13 mouse cellular contexts compared by ENCODE assay signal in genomic region chr8:122329553-122330239, GRCm38 (mm10). TPM values are rescaled to one million over a fixed set of nuclear protein-coding genes. Genes with fewer than 3 reads are reported as not detected.
DNase-seq lines count a peak whose midpoint lies in the region; ATAC-seq lines count a peak whose summit lies in the region.
"Had no signal": no experiment of that assay in that cellular context is flagged by ENCODE, and none has a peak within 500 bp of the region (broad histone marks: within the 10 kb centered on the region; RNA-seq: fewer than 3 reads in every experiment).

No protein-coding gene starts in this region.

- H3K9me3 ChIP-seq in heart, embryonic 12.5 days (replicated peaks) = no peaks in the 10 kb centered on the region
- H3K9me3 ChIP-seq in limb, embryonic 10.5 days (replicated peaks) = no peaks in the 10 kb centered on the region
- H3K9me3 ChIP-seq in midbrain, embryonic 15.5 days = no peaks in the 10 kb centered on the region
- H3K9me3 ChIP-seq: limb, embryonic 13.5 days had no signal

- peak overlapping the region; percentile 82 for H3K27ac ChIP-seq in heart, embryonic 12.5 days (ENCODE audit: poor library complexity, severe bottlenecking)
- peak overlapping the region; percentile 12; the same call in 1 of the 2 replicates for H3K27ac ChIP-seq in limb, embryonic 10.5 days
- H3K27ac ChIP-seq in midbrain, embryonic 15.5 days = peak overlapping the region; percentile 54
- H3K27ac ChIP-seq: limb, embryonic 13.5 days had no signal

- peaks cover 78% of the 10 kb centered on the region for H3K4me1 ChIP-seq in heart, embryonic 12.5 days (replicated peaks)
- H3K4me1 ChIP-seq in limb, embryonic 10.5 days = peaks cover 37% of the 10 kb centered on the region
- H3K4me1 ChIP-seq in midbrain, embryonic 15.5 days = peaks cover 35% of the 10 kb centered on the region

- WGBS in heart, embryonic 12.5 days = 70% methylated on average over 22 of the region's 22 CpGs
- WGBS in limb, embryonic 10.5 days = 78% methylated on average over 22 of the region's 22 CpGs
- WGBS in midbrain, embryonic 15.5 days = 52% methylated on average over 22 of the region's 22 CpGs

- ATAC-seq in heart, embryonic 12.5 days (ENCODE audit: insufficient number of reproducible peaks, low FRiP score) = no peak
- ATAC-seq in common myeloid progenitor, adult 5-6 weeks (replicated peaks; ENCODE audit: low read depth, poor library complexity, severe bottlenecking) = peak; percentile 7; the same call in 1 of the 2 replicates
- peak; percentile 21; the same call in 1 of the 2 replicates for ATAC-seq in midbrain, embryonic 15.5 days (replicated peaks)
- no peak for ATAC-seq in monocyte, adult 5-6 weeks (replicated peaks; ENCODE audit: insufficient number of reproducible peaks, low FRiP score, low TSS enrichment, poor library complexity, severe bottlenecking)
- ATAC-seq: activated CD4-positive, CD25-positive, alpha-beta regulatory T cell, adult 4 months had no signal

- intact Hi-C loops in left cerebral cortex, postnatal 25 days (cut with DNase I) = no loop called here

- H3K4me2 ChIP-seq in heart, embryonic 12.5 days = no peak overlapping the region
- no peak overlapping the region for H3K4me2 ChIP-seq in midbrain, embryonic 15.5 days
- H3K4me2 ChIP-seq: limb, embryonic 13.5 days had no signal

- H3K9ac ChIP-seq in heart, embryonic 12.5 days = peak overlapping the region; percentile 53
- H3K9ac ChIP-seq in midbrain, embryonic 15.5 days = no peak overlapping the region

- peaks cover 53% of the 10 kb centered on the region for H3K36me3 ChIP-seq in heart, embryonic 12.5 days
- no peaks in the 10 kb centered on the region for H3K36me3 ChIP-seq in limb, embryonic 10.5 days
- H3K36me3 ChIP-seq in midbrain, embryonic 15.5 days (replicated peaks) = no peaks in the 10 kb centered on the region

- H3K4me3 ChIP-seq in heart, embryonic 12.5 days = no peak overlapping the region
- H3K4me3 ChIP-seq in limb, embryonic 10.5 days = no peak overlapping the region
- H3K4me3 ChIP-seq in midbrain, embryonic 15.5 days = no peak overlapping the region
- H3K4me3 ChIP-seq: limb, embryonic 13.5 days had no signal

- H3K27me3 ChIP-seq in heart, embryonic 12.5 days (replicated peaks) = no peaks in the 10 kb centered on the region
- H3K27me3 ChIP-seq in limb, embryonic 10.5 days (ENCODE audit: low read depth, poor library complexity, severe bottlenecking) = peaks cover 29% of the 10 kb centered on the region
- peaks cover 8% of the 10 kb centered on the region; the same call in 1 of the 2 replicates for H3K27me3 ChIP-seq in midbrain, embryonic 15.5 days (replicated peaks)

- no peak for DNase-seq in heart, postnatal 4 days
- DNase-seq in limb, embryonic 10.5 days (ENCODE audit: low spot score) = no peak
- DNase-seq in left cerebral cortex, adult 18-20 months (ENCODE audit: low spot score in 2 of 2) = no peak
- no peak for DNase-seq in left cerebral cortex, postnatal 25 days (ENCODE audit: low spot score in 2 of 2)
- DNase-seq: cerebellum, adult 2 months; kidney, adult 9 months had no signal

RNA-seq across cellular contexts. Expression of gene Trhr2, which starts 30.9 kb away (rescaled TPM):
- not detected in 2 replicates for polyA plus RNA-seq in heart, embryonic 12.5 days (2016; fragmentation: Nextera tagmentation; extraction: Ambion mirVana)
- total RNA-seq in heart, postnatal 4 days (2021) = not detected
- total RNA-seq in common myeloid progenitor, adult 5-6 weeks (2017) = not detected in 2 replicates
- not detected in 2 replicates for polyA plus RNA-seq in limb, embryonic 10.5 days (2016; fragmentation: Nextera tagmentation; extraction: Ambion mirVana)
- polyA plus RNA-seq in midbrain, embryonic 15.5 days (2015; fragmentation: Nextera tagmentation; extraction: Ambion mirVana) = not detected in 2 replicates
- 1 to 10 TPM; 8.0 to 8.5 TPM for total RNA-seq in left cerebral cortex, adult 18-20 months (2021)
- 1 to 10 TPM; 7.0 to 7.2 TPM for total RNA-seq in left cerebral cortex, postnatal 25 days (2021)
- total RNA-seq in monocyte, adult 5-6 weeks (2017) = not detected in 3 replicates
- polyA plus RNA-seq: activated CD4-positive, CD25-positive, alpha-beta regulatory T cell, adult 4 months; neural tube, embryonic 11.5 days had no signal

RNA-seq across cellular contexts. Expression of gene Zc3h18, which starts 46.7 kb away (rescaled TPM):
- polyA plus RNA-seq in heart, embryonic 12.5 days (2016; fragmentation: Nextera tagmentation; extraction: Ambion mirVana) = 41.4 and 43.0 TPM in 2 replicates
- 10 to 100 TPM; 28.4 to 31.1 TPM for total RNA-seq in heart, postnatal 4 days (2021)
- 68.9 and 81.0 TPM in 2 replicates for total RNA-seq in common myeloid progenitor, adult 5-6 weeks (2017)
- polyA plus RNA-seq in limb, embryonic 10.5 days (2016; fragmentation: Nextera tagmentation; extraction: Ambion mirVana) = 84.2 and 86.1 TPM in 2 replicates
- polyA plus RNA-seq in midbrain, embryonic 15.5 days (2015; fragmentation: Nextera tagmentation; extraction: Ambion mirVana) = 38.9 and 41.3 TPM in 2 replicates
- total RNA-seq in left cerebral cortex, adult 18-20 months (2021) = 10 to 100 TPM; 41.2 to 42.4 TPM
- 10 to 100 TPM; 35.7 to 39.1 TPM for total RNA-seq in left cerebral cortex, postnatal 25 days (2021)
- 57.4 to 76.1 TPM (median 69.7 TPM) in 3 replicates for total RNA-seq in monocyte, adult 5-6 weeks (2017)

RNA-seq across cellular contexts. Expression of gene Zfpm1, which starts 47.8 kb away (rescaled TPM):
- polyA plus RNA-seq in heart, embryonic 12.5 days (2016; fragmentation: Nextera tagmentation; extraction: Ambion mirVana) = 8.0 and 9.2 TPM in 2 replicates
- total RNA-seq in heart, postnatal 4 days (2021) = 10 to 100 TPM; 45.7 to 47.0 TPM
- 53.0 and 72.2 TPM in 2 replicates for total RNA-seq in common myeloid progenitor, adult 5-6 weeks (2017)
- polyA plus RNA-seq in limb, embryonic 10.5 days (2016; fragmentation: Nextera tagmentation; extraction: Ambion mirVana) = 1.3 and 1.5 TPM in 2 replicates
- polyA plus RNA-seq in midbrain, embryonic 15.5 days (2015; fragmentation: Nextera tagmentation; extraction: Ambion mirVana) = 1.5 and 1.8 TPM in 2 replicates
- total RNA-seq in left cerebral cortex, adult 18-20 months (2021) = 10 to 100 TPM; 35.6 to 37.5 TPM
- total RNA-seq in left cerebral cortex, postnatal 25 days (2021) = 10 to 100 TPM; 36.9 to 39.3 TPM
- total RNA-seq in monocyte, adult 5-6 weeks (2017) = 7.9 to 23.3 TPM (median 10.3 TPM) in 3 replicates

Comparison
In these comparisons a context has a peak if more than half of its experiments do, and no peak if none do; other contexts are left out.
1. ATAC-seq: peak in common myeloid progenitor, adult 5-6 weeks (single experiment) and midbrain, embryonic 15.5 days (single experiment); none in heart, embryonic 12.5 days (single experiment) and monocyte, adult 5-6 weeks (single experiment).
2. H3K27ac ChIP-seq: peak in every context shown above with its lines; median percentile 82 in heart, embryonic 12.5 days; 54 in midbrain, embryonic 15.5 days; 12 in limb, embryonic 10.5 days.